ENCODE assay signal across 24 mouse cellular contexts in the genomic region with DNA sequence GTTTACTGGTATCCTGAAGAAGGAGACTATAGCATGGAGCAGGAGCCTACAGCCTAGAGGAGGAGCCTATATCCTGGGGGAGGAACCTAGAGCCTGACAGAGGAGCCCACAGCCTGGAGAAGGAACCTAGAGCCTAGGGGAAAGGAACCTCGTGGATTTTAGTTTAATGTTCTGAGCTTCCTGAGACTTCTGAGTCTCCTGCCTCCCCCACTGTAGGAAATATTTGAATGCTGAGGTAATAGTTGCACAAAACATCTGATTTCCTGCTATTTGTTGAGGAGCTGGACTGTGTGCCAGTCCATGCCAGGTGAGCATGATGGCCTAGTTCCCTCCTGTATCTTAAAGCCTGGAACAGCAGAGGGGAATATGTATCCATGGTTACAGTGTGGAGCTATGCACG.
A peak's percentile ranks its signal among the peaks of the same experiment; 100 is the strongest.
DNase-seq lines count a peak whose midpoint lies in the region; ATAC-seq and TF ChIP-seq lines count a peak whose summit lies in the region.
"Had no signal": no experiment of that assay in that cellular context is flagged by ENCODE, and none has a peak within 500 bp of the region (broad histone marks: within the 10 kb centered on the region; RNA-seq: fewer than 3 reads in every experiment).

No protein-coding gene starts in this region.

- peak overlapping the region; percentile 51 for H3K27ac ChIP-seq in gastrocnemius, adult 2 months
- H3K27ac ChIP-seq in heart, embryonic 11.5 days (ENCODE audit: low read depth, low read length), result no peak overlapping the region
- no peak overlapping the region for H3K27ac ChIP-seq in intestine, postnatal 0 days (ENCODE audit: low read depth, low read length)
- H3K27ac ChIP-seq: embryonic facial prominence, embryonic 10.5 days; embryonic facial prominence, embryonic 12.5 days; forebrain, embryonic 13.5 days; forebrain, embryonic 15.5 days had no signal

- no peaks in the 10 kb centered on the region for H3K4me1 ChIP-seq in heart, embryonic 11.5 days (ENCODE audit: control insufficient read depth, insufficient read depth, low read length)
- H3K4me1 ChIP-seq in intestine, postnatal 0 days (replicated peaks; ENCODE audit: control insufficient read depth, insufficient read depth, low read length), result no peaks in the 10 kb centered on the region
- H3K4me1 ChIP-seq: embryonic facial prominence, embryonic 10.5 days; embryonic facial prominence, embryonic 12.5 days; forebrain, embryonic 15.5 days had no signal

- no peaks in the 10 kb centered on the region for H3K9me3 ChIP-seq in heart, embryonic 11.5 days (replicated peaks; ENCODE audit: control insufficient read depth, low read length)
- H3K9me3 ChIP-seq in intestine, postnatal 0 days (ENCODE audit: control insufficient read depth), result no peaks in the 10 kb centered on the region
- H3K9me3 ChIP-seq: embryonic facial prominence, embryonic 10.5 days; embryonic facial prominence, embryonic 12.5 days; forebrain, embryonic 13.5 days; forebrain, embryonic 15.5 days; G1E had no signal

- ATAC-seq in heart, embryonic 11.5 days (replicated peaks; ENCODE audit: insufficient number of reproducible peaks, low FRiP score, low TSS enrichment), result no peak
- peak; percentile 17 for ATAC-seq in Patski
- no peak for ATAC-seq in intestine, postnatal 0 days
- ATAC-seq: CD4-positive, CD25-positive, alpha-beta regulatory T cell, adult 4 months; forebrain, embryonic 13.5 days; forebrain, embryonic 15.5 days had no signal

- no peaks in the 10 kb centered on the region for H3K36me3 ChIP-seq in heart, embryonic 11.5 days (ENCODE audit: control insufficient read depth, insufficient read depth, low read length)
- no peaks in the 10 kb centered on the region for H3K36me3 ChIP-seq in intestine, postnatal 0 days (ENCODE audit: control insufficient read depth, insufficient read depth)
- H3K36me3 ChIP-seq: embryonic facial prominence, embryonic 10.5 days; embryonic facial prominence, embryonic 12.5 days; forebrain, embryonic 15.5 days; G1E had no signal

- H3K9ac ChIP-seq in heart, embryonic 11.5 days (ENCODE audit: low read depth, low read length), result no peak overlapping the region
- no peak overlapping the region for H3K9ac ChIP-seq in intestine, postnatal 0 days (ENCODE audit: low read depth, low read length)
- H3K9ac ChIP-seq: embryonic facial prominence, embryonic 12.5 days; forebrain, embryonic 13.5 days; forebrain, embryonic 15.5 days had no signal

- intact Hi-C loops in gastrocnemius, adult 2 months (cut with DNase I), result no loop called here
- intact Hi-C loops in gastrocnemius, postnatal 14 days (cut with DNase I; ENCODE audit: low total_unique reads), result no loop called here

- CTCF ChIA-PET in Patski (lab: Charles Lee), result interaction anchor here (0.8 to 1.0 kb wide), 2 partner anchors 8 to 22 kb away, joined by 3 read pairs; no protein-coding TSS in a partner anchor

- DNase-seq in gastrocnemius, adult 2 months, result no peak
- no peak for DNase-seq in gastrocnemius, postnatal 14 days
- peak; percentile 6 to 47 for DNase-seq in heart, adult 18-20 months
- peak; percentile 59 for DNase-seq in heart, adult 8-10 months (ENCODE audit: low spot score)
- DNase-seq in heart, postnatal 4 days, result no peak
- DNase-seq in Patski (ENCODE audit: low read depth, low spot score), result no peak
- DNase-seq: adrenal gland, adult 2 months; adrenal gland, postnatal 10 days; adrenal gland, postnatal 25 days; B cell, adult 2 months; cerebellum, adult 11-12 months; cerebellum, adult 2 months; cerebellum, adult 9-10 months; cerebellum, postnatal 10 days; cerebellum, postnatal 25 days had no signal

- H3K4me2 ChIP-seq in heart, embryonic 11.5 days, result no peak overlapping the region
- H3K4me2 ChIP-seq in intestine, postnatal 0 days (replicated peaks; ENCODE audit: low read depth), result no peak overlapping the region
- H3K4me2 ChIP-seq: embryonic facial prominence, embryonic 12.5 days; forebrain, embryonic 13.5 days; forebrain, embryonic 15.5 days had no signal

- TF ChIP-seq CTCF in gastrocnemius, adult 2 months (IDR thresholded peaks at IDR 0.05), result no peak
- TF ChIP-seq CTCF in Patski (IDR thresholded peaks at IDR 0.05), result no peak
- TF ChIP-seq CTCF in intestine, postnatal 0 days (IDR thresholded peaks at IDR 0.05; ENCODE audit: low read depth), result no peak

- no peaks in the 10 kb centered on the region for H3K27me3 ChIP-seq in heart, embryonic 11.5 days (ENCODE audit: control insufficient read depth, insufficient read depth, low read length)
- no peaks in the 10 kb centered on the region for H3K27me3 ChIP-seq in Patski
- no peaks in the 10 kb centered on the region for H3K27me3 ChIP-seq in intestine, postnatal 0 days (replicated peaks; ENCODE audit: control insufficient read depth, insufficient read depth, low read length)
- H3K27me3 ChIP-seq: CH12.LX; embryonic facial prominence, embryonic 12.5 days; forebrain, embryonic 13.5 days; forebrain, embryonic 15.5 days had no signal

- 51% methylated on average over 2 of the region's 2 CpGs for WGBS in heart, embryonic 11.5 days (ENCODE audit: insufficient replicate concordance)
- WGBS in intestine, postnatal 0 days, result 66% methylated on average over 2 of the region's 2 CpGs

- in situ Hi-C loops in Patski (cut with MboI; ENCODE audit: low pct_unique_long_range_greater_than_20kb), result loop anchor here (25.0 kb wide), 2 partner anchors 637 to 1362 kb away; a partner anchor contains a TSS

- POLR2A ChIA-PET in Patski (lab: Charles Lee), result no interaction called here

- no peak overlapping the region for H3K4me3 ChIP-seq in gastrocnemius, adult 2 months
- no peak overlapping the region for H3K4me3 ChIP-seq in heart, embryonic 11.5 days (ENCODE audit: low read depth, low read length)
- H3K4me3 ChIP-seq in intestine, postnatal 0 days (ENCODE audit: low read depth, low read length), result no peak overlapping the region
- H3K4me3 ChIP-seq: embryonic facial prominence, embryonic 10.5 days; embryonic facial prominence, embryonic 12.5 days; forebrain, embryonic 13.5 days; forebrain, embryonic 15.5 days had no signal

Comparison
In these comparisons a context has a peak if more than half of its experiments do, and no peak if none do; other contexts are left out.
1. DNase-seq: peak in heart, adult 18-20 months (2 of 2) and heart, adult 8-10 months (single experiment); none in gastrocnemius, adult 2 months (single experiment), gastrocnemius, postnatal 14 days (single experiment), heart, postnatal 4 days (single experiment) and Patski (single experiment).